Mouse (Mus musculus) naive thymus-derived CD4-positive, alpha-beta T cell, adult 2 months (primary cell): ENCODE measurements at regions not wholly inside any gene's neighbourhood (a gene's known extent, or its start where the extent isn't known, plus 50 kb on each side); places are given as distances from the start of the nearest gene placed in this dataset.

Source experiments
- DNase-seq: peaks from one replicate; pipeline ENCODE4 v3.0.0-alpha.2; 2011; ENCODE audit warnings: low read depth

- no peak for DNase-seq
Measured at GRCm38 (mm10) chr4:53219351-53219750, 59.7 kb upstream of the Abca1 start.

GRCm38 (mm10) chr4:53218752-53219151 is 59.1 kb upstream of the Abca1 start:
- DNase-seq: peak; percentile 19

DNA sequence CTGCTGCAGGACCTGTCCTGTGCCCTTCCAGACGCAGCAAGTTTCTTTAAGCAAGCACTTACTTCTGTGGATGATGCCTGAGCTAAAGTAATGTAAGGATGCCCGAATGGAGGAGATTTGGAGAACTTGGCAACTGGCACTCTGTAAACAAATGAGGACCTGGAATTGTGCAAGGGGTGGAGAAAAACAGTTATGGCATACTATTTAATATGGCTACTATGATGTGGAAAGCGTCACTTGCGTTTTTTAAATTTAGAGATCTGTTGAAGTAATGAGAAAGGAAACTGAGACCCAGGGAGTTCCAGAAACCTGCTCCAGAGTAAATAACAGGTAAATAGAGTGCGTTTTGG is 58.6 kb upstream of the Abca1 start:
- no peak for DNase-seq

GRCm38 (mm10) chr4:53217608-53218290 is 58.1 kb upstream of the Abca1 start:
- DNase-seq: peak; percentile 88

- no peak for DNase-seq
Measured at GRCm38 (mm10) chr4:53212541-53212940, 52.8 kb upstream of the Abca1 start.

DNA sequence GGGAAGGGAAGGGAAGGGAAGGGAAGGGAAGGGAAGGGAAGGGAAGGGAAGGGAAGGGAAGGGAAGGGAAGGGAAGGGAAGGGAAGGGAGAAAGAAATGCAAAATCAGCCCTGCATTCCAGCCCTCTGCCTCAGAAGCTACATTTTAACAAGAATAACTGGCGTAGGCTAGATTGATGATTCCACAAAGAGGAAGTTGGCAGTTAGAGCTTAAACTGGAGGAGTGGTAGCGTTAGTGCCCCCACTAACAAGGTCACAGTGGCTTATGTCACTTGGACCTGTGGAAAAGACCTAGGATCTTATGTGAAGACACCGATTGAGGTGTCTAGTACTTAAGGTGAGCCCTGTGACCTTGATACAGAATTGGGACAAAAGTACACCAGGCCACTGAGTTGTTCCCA is 51.0 kb upstream of the Abca1 start:
- no peak for DNase-seq
